Mouse (Mus musculus) forebrain, embryonic 12.5 days (tissue): Measurements from ENCODE around the gene Clic4. TPM values are rescaled to one million over a fixed set of nuclear protein-coding genes. Genes with fewer than 3 reads are reported as not detected.

ENCODE experiments used
- ATAC-seq: fragments of 200-750 bp; cut with Nextera tagmentation; 2 replicates; pipeline ENCODE4 v1.8.0; 2017; ENCODE audit warnings: moderate TSS enrichment; ENCODE audit not compliant: low FRiP score
- H3K27ac ChIP-seq: fragments of 300-500 bp; sonication (generic); 2 replicates; pipeline ENCODE4 v1.5.1; 2016; ENCODE audit warnings: mild to moderate bottlenecking
- H3K27me3 ChIP-seq: fragments of 300-500 bp; sonication (generic); 2 replicates; pipeline ENCODE4 v1.6.1; 2016; ENCODE audit warnings: mild to moderate bottlenecking
- H3K36me3 ChIP-seq: fragments of 300-500 bp; sonication (generic); replicated peaks from 2 replicates; pipeline ENCODE4 v1.6.1; 2016; ENCODE audit warnings: mild to moderate bottlenecking
- H3K4me1 ChIP-seq: fragments of 300-500 bp; sonication (generic); 2 replicates; pipeline ENCODE4 v1.6.1; 2016
- H3K4me2 ChIP-seq: fragments of 300-500 bp; sonication (generic); 2 replicates; pipeline ENCODE4 v1.6.1; 2016; ENCODE audit warnings: mild to moderate bottlenecking, moderate library complexity
- H3K4me3 ChIP-seq: fragments of 300-500 bp; sonication (generic); replicated peaks from 2 replicates; pipeline ENCODE4 v1.5.1; 2016; ENCODE audit warnings: mild to moderate bottlenecking
- H3K9ac ChIP-seq: fragments of 300-500 bp; sonication (generic); 2 replicates; pipeline ENCODE4 v1.6.1; 2016; ENCODE audit warnings: mild to moderate bottlenecking
- H3K9me3 ChIP-seq: fragments of 300-500 bp; sonication (generic); 2 replicates; pipeline ENCODE4 v1.6.1; 2016
- WGBS: fragments of 180-500 bp; shearing (Covaris S2); methylation state at CpG from one replicate; pipeline ENCODE4 v1.1.7; 2016; 5-methylcytosine and 5-hydroxymethylcytosine counted together
- polyA plus RNA-seq: library from polyadenylated mRNA; unstranded; fragments of >200 nt; fragmentation: Nextera tagmentation; extraction: Ambion mirVana; gene quantifications from 2 replicates; pipeline ENCODE4 v1.2.1, GENCODE M21; 2016

The Clic4 gene
- polyA plus RNA-seq, 1 experiment from 2014 or later = 205 TPM

GRCm38 (mm10) chr4:135306533-135306932 lies 33.9 kb upstream of the Clic4 start:
- Histone ChIP-seq H3K27ac (no peak overlapping the region), H3K9me3 (no peaks in the 10 kb centered on the region), H3K36me3 (no peaks in the 10 kb centered on the region), H3K4me1 (no peaks in the 10 kb centered on the region), H3K27me3 (no peaks in the 10 kb centered on the region), H3K4me3 (no peak overlapping the region), H3K9ac (no peak overlapping the region), H3K4me2 (no peak overlapping the region)
- whole genome bisulfite sequencing = 71% methylated on average over 4 of the region's 4 CpGs
- no peak for ATAC-seq

GRCm38 (mm10) chr4:135302261-135302660 lies 29.6 kb upstream of the Clic4 start:
- no peak for ATAC-seq
- no peaks in the 10 kb centered on the region for H3K27me3 ChIP-seq
- peaks cover 7% of the 10 kb centered on the region for H3K4me1 ChIP-seq
- no peak overlapping the region for H3K4me2 ChIP-seq
- no peak overlapping the region for H3K4me3 ChIP-seq
- WGBS = 91% methylated on average over 10 of the region's 10 CpGs
- no peak overlapping the region for H3K9ac ChIP-seq
- H3K27ac ChIP-seq = no peak overlapping the region
- no peaks in the 10 kb centered on the region for H3K9me3 ChIP-seq
- H3K36me3 ChIP-seq = no peaks in the 10 kb centered on the region

GRCm38 (mm10) chr4:135301166-135301565 lies 28.6 kb upstream of the Clic4 start:
- WGBS = 81% methylated on average over 3 of the region's 3 CpGs
- no peak for ATAC-seq
- no peak overlapping the region for H3K4me3 ChIP-seq
- H3K27me3 ChIP-seq = no peaks in the 10 kb centered on the region
- H3K4me2 ChIP-seq = no peak overlapping the region
- H3K27ac ChIP-seq = no peak overlapping the region
- H3K9me3 ChIP-seq = no peaks in the 10 kb centered on the region
- peaks cover 7% of the 10 kb centered on the region for H3K4me1 ChIP-seq
- H3K9ac ChIP-seq = no peak overlapping the region
- H3K36me3 ChIP-seq = no peaks in the 10 kb centered on the region

- Histone ChIP-seq H3K36me3 (no peaks in the 10 kb centered on the region), H3K27ac (no peak overlapping the region), H3K4me3 (no peak overlapping the region), H3K9ac (no peak overlapping the region), H3K4me2 (no peak overlapping the region), H3K9me3 (no peaks in the 10 kb centered on the region), H3K27me3 (no peaks in the 10 kb centered on the region), H3K4me1 (peaks cover 7% of the 10 kb centered on the region)
- 94% methylated on average over 26 of the region's 26 CpGs for WGBS
- no peak for ATAC-seq
Measured at GRCm38 (mm10) chr4:135300248-135301041, 27.8 kb upstream of the Clic4 start.

- H3K4me3 ChIP-seq = no peak overlapping the region
- no peaks in the 10 kb centered on the region for H3K27me3 ChIP-seq
- 91% methylated on average over 10 of the region's 10 CpGs for WGBS
- H3K4me2 ChIP-seq = no peak overlapping the region
- H3K36me3 ChIP-seq = no peaks in the 10 kb centered on the region
- H3K9me3 ChIP-seq = no peaks in the 10 kb centered on the region
- no peak overlapping the region for H3K9ac ChIP-seq
- peaks cover 7% of the 10 kb centered on the region for H3K4me1 ChIP-seq
- no peak for ATAC-seq
- no peak overlapping the region for H3K27ac ChIP-seq
Measured at GRCm38 (mm10) chr4:135298680-135299079, 26.1 kb upstream of the Clic4 start.

- WGBS = 67% methylated on average over 15 of the region's 15 CpGs
- no peaks in the 10 kb centered on the region for H3K9me3 ChIP-seq
- no peaks in the 10 kb centered on the region for H3K27me3 ChIP-seq
- H3K4me1 ChIP-seq = peaks cover 7% of the 10 kb centered on the region
- H3K4me2 ChIP-seq = 0 out of 2 replicates have a peak overlapping the region, but pooled peaks have one; percentile 6
- ATAC-seq = peak; percentile 58; the same call in 1 of the 2 replicates
- no peaks in the 10 kb centered on the region for H3K36me3 ChIP-seq
- H3K4me3 ChIP-seq = no peak overlapping the region
- H3K9ac ChIP-seq = peak overlapping the region; percentile 0; the same call in 1 of the 2 replicates
- no peak overlapping the region for H3K27ac ChIP-seq
Measured at GRCm38 (mm10) chr4:135297931-135298546, 25.4 kb upstream of the Clic4 start.

- WGBS = 85% methylated on average over 7 of the region's 7 CpGs
- H3K4me1 ChIP-seq = peaks cover 13% of the 10 kb centered on the region
- no peaks in the 10 kb centered on the region for H3K36me3 ChIP-seq
- no peak overlapping the region for H3K4me3 ChIP-seq
- no peak overlapping the region for H3K4me2 ChIP-seq
- ATAC-seq = no peak
- no peaks in the 10 kb centered on the region for H3K27me3 ChIP-seq
- no peak overlapping the region for H3K27ac ChIP-seq
- no peaks in the 10 kb centered on the region for H3K9me3 ChIP-seq
- no peak overlapping the region for H3K9ac ChIP-seq
Measured at GRCm38 (mm10) chr4:135297146-135297545, 24.5 kb upstream of the Clic4 start.

GRCm38 (mm10) chr4:135296565-135296964 lies 24.0 kb upstream of the Clic4 start:
- Histone ChIP-seq H3K4me2 (no peak overlapping the region), H3K4me3 (no peak overlapping the region), H3K27ac (no peak overlapping the region), H3K27me3 (no peaks in the 10 kb centered on the region), H3K9ac (no peak overlapping the region), H3K4me1 (peaks cover 13% of the 10 kb centered on the region), H3K36me3 (no peaks in the 10 kb centered on the region), H3K9me3 (no peaks in the 10 kb centered on the region)
- ATAC-seq = no peak

- Histone ChIP-seq H3K27me3 (no peaks in the 10 kb centered on the region), H3K4me3 (no peak overlapping the region), H3K27ac (no peak overlapping the region), H3K9me3 (no peaks in the 10 kb centered on the region), H3K36me3 (no peaks in the 10 kb centered on the region), H3K4me1 (peaks cover 13% of the 10 kb centered on the region), H3K4me2 (no peak overlapping the region), H3K9ac (no peak overlapping the region)
- no peak for ATAC-seq
- 91% methylated on average over 3 of the region's 3 CpGs for WGBS
Measured at GRCm38 (mm10) chr4:135293813-135294212, 21.2 kb upstream of the Clic4 start.

- no peak for ATAC-seq
- Histone ChIP-seq H3K4me3 (no peak overlapping the region), H3K27me3 (no peaks in the 10 kb centered on the region), H3K9ac (no peak overlapping the region), H3K36me3 (no peaks in the 10 kb centered on the region), H3K9me3 (no peaks in the 10 kb centered on the region), H3K4me1 (peaks cover 5% of the 10 kb centered on the region; the same call in 1 of the 2 replicates), H3K27ac (no peak overlapping the region), H3K4me2 (peak overlapping the region; percentile 19; the same call in 1 of the 2 replicates)
- 12% methylated on average over 12 of the region's 12 CpGs for WGBS
Measured at GRCm38 (mm10) chr4:135292477-135293089, 20.0 kb upstream of the Clic4 start.

GRCm38 (mm10) chr4:135291841-135292240 lies 19.2 kb upstream of the Clic4 start:
- 0 out of 2 replicates have a peak, but pooled peaks cover under 1% of the 10 kb centered on the region for H3K27me3 ChIP-seq
- no peak overlapping the region for H3K27ac ChIP-seq
- no peaks in the 10 kb centered on the region for H3K36me3 ChIP-seq
- H3K4me1 ChIP-seq = peaks cover 8% of the 10 kb centered on the region; the same call in 1 of the 2 replicates
- no peak overlapping the region for H3K4me3 ChIP-seq
- no peaks in the 10 kb centered on the region for H3K9me3 ChIP-seq
- H3K9ac ChIP-seq = no peak overlapping the region
- H3K4me2 ChIP-seq = no peak overlapping the region
- ATAC-seq = no peak
- WGBS = 62% methylated on average over 6 of the region's 6 CpGs

GRCm38 (mm10) chr4:135291199-135291598 lies 18.6 kb upstream of the Clic4 start:
- no peak for ATAC-seq
- Histone ChIP-seq H3K4me1 (peaks cover 14% of the 10 kb centered on the region), H3K36me3 (no peaks in the 10 kb centered on the region), H3K27ac (no peak overlapping the region), H3K4me2 (no peak overlapping the region), H3K9ac (no peak overlapping the region), H3K9me3 (no peaks in the 10 kb centered on the region), H3K27me3 (peaks cover 7% of the 10 kb centered on the region; the same call in 1 of the 2 replicates), H3K4me3 (no peak overlapping the region)
- 91% methylated on average over 8 of the region's 8 CpGs for WGBS
